Mouse (Mus musculus) gastrocnemius, adult 8-10 months (tissue): ENCODE data around the gene Pde1a. TPM values are rescaled to one million over a fixed set of nuclear protein-coding genes. Genes with fewer than 3 reads are reported as not detected.

Experiments
- DNase-seq, 2 experiments: peaks; one replicate each; pipeline ENCODE4 v3.0.0; 2022; ENCODE audit warnings: low spot score in 2 of 2
- total RNA-seq, 4 experiments: library from RNA; stranded (reverse); gene quantifications; 2 replicates each; pipeline ENCODE4 v1.2.4; 2022

Gene Pde1a
- total RNA-seq, result 1 to 10 TPM; 1.0 to 2.5 (median 2.2) TPM

GRCm38 (mm10) chr2:80128861-80129698 is at the start of gene Pde1a:
TSS of gene Pde1a (minus strand) at chr2:80129458.
- DNase-seq, result no peak

- no peak for DNase-seq
Observed at GRCm38 (mm10) chr2:80178608-80179280, 49.5 kb upstream of the Pde1a start.

- DNase-seq, result no peak
Observed at GRCm38 (mm10) chr2:80178154-80178553, 48.9 kb upstream of the Pde1a start.

DNA sequence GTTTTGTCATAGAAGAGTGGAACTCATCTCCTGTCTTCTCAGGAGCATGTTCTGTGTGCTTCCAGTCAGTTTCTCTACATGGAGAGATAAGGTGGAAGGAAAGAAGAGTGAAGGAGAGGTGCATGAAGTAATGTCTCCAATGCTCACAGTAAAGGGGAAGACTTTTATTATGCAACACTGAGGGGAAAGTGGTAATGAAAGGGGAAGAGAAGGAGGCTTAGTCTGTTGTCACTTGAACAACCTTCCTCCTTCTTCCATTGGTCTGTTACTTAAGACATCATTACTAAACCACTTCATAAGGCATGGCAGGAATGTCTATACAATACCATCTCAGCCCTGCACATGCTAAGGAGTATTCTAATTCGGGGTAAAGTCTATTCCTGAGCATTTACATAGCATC is 38.8 kb upstream of the Pde1a start:
- no peak for DNase-seq

DNA sequence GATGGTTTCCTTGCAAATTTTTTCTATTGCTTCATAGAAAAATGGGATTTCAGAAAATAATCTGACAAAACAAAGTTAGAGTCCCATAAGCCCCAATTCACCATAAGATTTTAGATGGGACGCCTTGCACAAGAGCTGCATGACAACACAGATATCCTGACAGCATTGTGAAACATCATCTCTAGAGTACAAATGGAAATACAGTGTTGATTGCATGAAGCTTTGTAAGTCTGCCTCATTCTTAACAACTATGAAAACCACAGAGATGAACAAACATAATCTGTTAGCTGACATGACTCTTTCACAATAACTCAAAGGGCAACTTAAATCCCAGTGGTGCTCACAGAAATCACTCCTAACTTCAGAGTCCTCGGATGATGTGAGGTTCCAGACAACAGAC is 29.5 kb upstream of the Pde1a start:
- DNase-seq, result no peak

DNA sequence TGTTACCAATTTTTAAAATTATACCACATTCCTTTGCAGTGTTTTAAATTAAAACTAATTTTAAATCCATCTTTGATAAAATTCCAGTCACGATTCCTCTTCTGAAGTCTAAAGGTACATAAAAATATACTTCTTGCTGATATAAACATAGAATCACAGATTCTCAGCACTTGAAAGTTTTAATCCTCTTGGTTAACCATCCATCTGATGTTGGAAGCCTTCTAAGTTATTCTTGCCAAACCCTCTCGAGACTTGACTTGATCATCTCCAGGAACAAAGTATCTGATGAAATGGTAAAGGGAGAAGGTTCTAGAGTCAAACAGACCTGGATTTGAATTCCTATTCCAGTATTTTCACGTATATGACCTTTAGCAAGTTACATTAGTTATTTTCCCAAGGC is 28.9 kb upstream of the Pde1a start:
- no peak for DNase-seq

DNA sequence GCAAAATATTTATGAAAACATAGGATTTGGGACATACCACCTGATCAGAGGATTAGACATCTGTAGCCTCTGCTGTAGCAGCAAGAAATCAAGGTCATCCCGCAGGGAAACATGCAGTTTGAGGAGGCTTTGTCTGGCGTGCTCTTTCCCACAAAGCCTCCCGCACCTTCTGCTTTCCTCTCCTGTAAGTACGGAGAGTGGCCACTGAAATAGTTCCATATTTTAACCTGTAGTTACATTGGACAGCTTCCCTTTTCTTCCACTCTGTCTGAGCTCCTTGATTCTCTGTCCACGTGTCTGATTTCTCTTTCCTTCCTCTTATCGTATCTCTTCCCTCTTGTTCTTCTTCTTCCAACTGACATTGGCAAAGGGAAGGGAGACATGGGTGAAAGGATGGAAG is 20.8 kb upstream of the Pde1a start:
- DNase-seq, result no peak

DNA sequence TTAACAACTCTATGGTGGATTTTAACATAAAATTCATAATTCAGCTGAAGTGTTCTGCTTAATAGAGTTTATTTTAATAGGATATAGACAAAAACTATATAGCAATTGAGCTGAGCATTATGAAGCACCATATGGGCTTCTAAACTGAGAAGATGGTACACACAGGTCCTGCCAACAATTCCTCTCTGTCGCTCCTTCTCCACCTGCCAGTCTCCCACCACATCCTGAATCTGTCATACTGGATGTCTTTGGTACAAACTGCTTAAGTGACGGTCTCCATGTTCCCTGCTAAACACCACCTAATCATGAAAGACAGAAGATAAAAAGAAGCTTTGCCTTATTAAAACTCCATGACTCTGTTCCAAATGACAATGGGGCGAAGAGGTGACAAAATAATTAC is 20.1 kb upstream of the Pde1a start:
- DNase-seq, result no peak

DNA sequence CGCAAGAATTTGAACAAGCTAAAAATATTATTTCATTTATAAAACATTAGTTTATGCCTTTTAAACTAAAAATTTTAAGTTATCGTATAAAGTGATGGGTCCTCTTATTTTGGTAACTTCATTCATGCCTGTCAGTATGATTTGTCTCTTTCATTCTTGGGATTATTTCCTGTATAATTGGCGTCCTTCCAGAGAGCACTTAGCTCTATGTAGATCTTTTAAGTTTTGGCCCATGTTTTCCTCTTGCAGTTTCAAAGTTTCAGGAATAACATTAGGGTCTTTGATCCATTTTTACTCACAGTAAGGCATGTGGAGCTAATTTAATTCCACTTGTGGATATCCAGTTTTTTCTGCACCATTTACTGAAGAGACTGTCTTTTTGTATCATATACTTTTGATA is 5.8 kb upstream of the Pde1a start:
- no peak for DNase-seq

DNA sequence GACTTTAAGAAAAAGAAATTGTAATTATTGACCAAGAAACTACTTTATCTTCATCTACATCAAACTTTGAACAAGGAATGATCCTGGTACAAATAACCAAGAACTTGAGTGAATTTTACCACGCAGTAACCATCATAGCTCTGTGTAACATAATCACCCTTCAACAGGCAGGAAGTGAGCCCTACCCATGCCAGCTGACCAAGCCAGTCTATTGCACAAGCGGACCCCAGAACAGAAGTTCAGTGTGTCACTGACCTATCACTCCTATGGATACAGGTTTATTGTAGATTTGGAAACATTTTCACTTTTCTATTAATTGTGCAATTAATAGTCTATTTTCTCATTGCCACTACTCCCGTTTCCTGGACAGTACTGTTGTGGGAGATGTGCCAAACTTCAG is 3.4 kb upstream of the Pde1a start:
- no peak for DNase-seq

- no peak for DNase-seq
Observed at GRCm38 (mm10) chr2:80126663-80127062, 2.6 kb downstream of the Pde1a start.

DNA sequence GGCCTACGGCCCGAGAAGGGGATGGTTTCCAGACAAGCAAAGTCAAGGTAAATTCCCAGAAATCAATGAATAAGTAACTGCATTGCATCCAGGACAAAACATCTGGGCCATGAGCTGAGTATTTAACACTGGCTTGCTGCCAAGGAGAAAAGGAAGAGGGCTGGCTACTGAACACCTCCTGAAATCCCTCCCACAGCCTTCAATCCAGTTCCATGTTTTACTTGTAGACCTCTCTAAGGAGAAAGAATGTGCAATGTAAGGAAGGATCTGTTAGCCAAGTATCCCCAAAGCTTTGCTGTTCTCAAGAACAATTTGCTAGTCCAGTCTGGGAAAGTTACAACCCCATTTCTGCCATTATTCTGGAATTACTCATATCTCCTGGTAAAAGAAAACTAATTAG is 42.4 kb downstream of the Pde1a start:
- DNase-seq, result no peak

DNA sequence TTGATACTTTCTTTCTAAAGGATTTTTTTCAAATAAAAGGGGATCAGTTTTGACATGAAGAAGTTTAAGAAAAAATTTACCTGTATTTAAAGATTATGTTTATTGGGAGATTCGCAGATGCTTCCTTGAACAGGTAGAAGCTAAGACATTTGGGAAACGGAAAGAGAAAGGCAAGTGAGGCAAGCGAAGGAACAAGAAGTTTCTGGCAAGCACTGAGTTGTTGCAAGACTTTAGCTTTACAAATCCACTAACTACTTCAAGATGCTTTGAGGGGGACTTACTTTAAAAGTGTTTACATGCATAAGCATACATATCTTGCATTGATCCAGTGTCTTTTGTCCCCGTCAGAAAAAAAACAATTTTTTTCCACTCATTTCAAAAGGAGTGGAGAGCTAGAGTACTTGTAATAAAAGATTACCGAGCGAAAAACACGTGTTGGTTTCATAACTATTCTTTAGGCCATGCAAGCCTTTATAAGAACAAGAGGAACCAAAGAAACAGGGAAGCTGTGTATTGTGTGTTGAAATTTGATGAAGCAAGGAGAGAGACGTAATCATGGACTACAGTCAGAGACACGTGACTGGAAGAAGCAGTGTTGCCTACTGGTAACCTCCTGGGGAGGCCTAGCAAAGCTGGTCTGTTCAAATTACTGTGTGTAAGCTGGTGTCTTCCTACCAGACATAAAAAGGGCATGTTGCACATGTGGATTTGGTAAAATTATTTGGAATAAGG is 49.0 kb downstream of the Pde1a start:
- no peak for DNase-seq

DNA sequence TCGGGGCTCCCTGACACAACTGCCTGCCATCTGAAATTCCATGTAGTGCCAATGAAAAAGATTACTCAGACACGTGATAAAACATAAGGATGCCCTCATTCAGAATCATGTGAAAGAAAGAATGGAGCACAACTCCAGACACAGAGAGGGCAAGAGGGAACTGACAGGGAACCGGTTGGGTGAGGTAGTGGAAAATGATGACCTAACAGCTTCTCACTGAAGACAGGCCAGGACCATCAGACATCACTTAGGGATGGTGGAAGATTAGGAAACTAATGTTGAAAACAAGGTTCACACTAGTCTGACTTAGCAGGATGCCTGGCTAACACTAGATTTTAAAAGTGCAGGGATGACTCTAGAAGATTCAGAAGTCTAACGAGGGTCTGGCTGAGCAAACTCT is 49.6 kb downstream of the Pde1a start:
- DNase-seq, result no peak

DNA sequence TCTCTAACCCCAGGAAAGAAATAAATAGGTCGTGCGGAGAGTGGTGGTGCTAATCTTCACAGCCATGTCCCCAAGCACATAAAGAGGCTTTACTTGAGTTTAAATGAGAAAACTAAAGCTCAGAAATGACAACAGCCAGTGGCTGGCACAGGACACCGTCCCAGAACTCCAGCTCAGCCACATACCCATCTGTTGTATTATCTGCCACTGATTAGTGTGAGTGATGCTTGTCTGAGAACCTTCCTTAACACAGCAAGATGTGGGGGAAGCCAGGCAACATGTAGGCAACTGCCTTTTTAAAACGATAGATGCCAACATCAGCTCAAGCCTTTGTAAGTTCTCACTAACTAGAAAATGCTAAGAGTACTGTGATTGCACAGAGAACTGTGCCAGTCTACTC is 52.9 kb downstream of the Pde1a start:
- DNase-seq, result no peak

- no peak for DNase-seq
Observed at GRCm38 (mm10) chr2:80074531-80074930, 54.7 kb downstream of the Pde1a start.

GRCm38 (mm10) chr2:80074046-80074445 is 55.2 kb downstream of the Pde1a start:
- no peak for DNase-seq

DNA sequence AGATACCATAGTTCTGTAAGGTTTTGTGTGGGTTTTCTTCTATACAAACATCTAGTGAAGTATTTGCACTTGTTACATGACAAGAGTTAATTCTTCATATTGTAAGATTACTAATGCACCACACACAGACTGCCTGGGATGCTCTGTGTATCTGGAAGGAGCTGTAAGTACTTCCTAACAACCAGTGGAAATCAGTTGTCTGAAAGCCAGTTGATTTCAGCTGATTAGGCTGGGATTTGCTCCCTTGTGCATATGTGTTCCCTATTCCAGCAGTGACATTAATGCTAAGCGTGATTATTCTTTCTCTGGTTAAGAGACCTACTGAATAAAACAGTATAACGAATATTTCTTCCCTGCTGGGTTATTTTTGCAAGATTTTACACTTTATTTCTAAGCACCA is 55.8 kb downstream of the Pde1a start:
- no peak for DNase-seq

DNA sequence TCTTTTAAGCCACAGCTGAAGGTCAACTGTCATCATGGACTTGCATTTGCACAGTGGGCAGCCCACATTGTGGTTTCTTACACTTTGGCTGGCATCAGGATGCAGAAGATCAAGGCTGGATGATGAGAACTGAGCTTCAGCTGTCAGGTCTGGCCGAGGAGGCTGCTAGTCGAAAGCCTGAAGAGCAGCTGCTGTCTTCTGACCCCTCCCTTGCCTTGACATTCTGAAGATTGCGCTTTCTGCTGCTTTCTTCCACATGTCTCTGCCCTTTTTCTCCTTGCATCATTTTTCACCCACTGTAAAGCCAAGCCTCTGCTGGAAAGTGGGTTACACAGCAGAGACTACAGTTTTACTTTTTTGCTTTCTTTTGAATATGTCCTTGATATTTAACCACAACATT is 59.5 kb downstream of the Pde1a start:
- DNase-seq, result no peak

- DNase-seq, result no peak
Observed at GRCm38 (mm10) chr2:80066449-80066848, 62.8 kb downstream of the Pde1a start.

DNA sequence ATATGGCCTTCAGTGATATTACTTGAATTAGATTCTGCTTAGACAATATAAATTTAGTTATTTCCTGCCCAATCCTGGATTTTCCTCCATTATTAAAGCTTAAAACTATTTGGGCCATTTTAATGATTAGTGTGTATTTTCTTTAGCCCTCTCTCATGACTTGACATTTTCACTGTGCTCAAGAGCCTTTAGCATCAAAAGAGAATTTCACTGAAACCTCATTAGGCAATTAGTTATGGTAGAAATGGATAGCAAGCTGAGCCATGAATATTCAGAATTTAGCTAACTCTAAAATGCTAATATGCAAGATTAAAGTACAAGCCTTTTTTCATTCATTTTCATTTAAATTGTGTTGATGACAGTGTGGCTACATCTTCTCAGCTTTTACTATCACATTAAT is 73.2 kb downstream of the Pde1a start:
- DNase-seq, result no peak

GRCm38 (mm10) chr2:80054042-80054441 is 75.2 kb downstream of the Pde1a start:
- no peak for DNase-seq
